Mouse (Mus musculus) CH12.LX (cell line): Measurements from ENCODE around the gene Crtc1. TPM values are rescaled to one million over a fixed set of nuclear protein-coding genes. Genes with fewer than 3 reads are reported as not detected.

Experiments used
- DNase-seq: peaks from one replicate; pipeline ENCODE4 v3.0.0-alpha.2; 2013; ENCODE audit errors: extremely low read depth
- H3K27ac ChIP-seq: 2 replicates; pipeline ENCODE4 v1.5.1; 2012; ENCODE audit warnings: low read depth, mild to moderate bottlenecking, control low read depth, moderate library complexity; ENCODE audit not compliant: insufficient read depth
- H3K27me3 ChIP-seq: replicated peaks from 2 replicates; pipeline ENCODE3; 2012; ENCODE audit warnings: inconsistent platforms
- H3K36me3 ChIP-seq, 2 experiments: replicated peaks in 1 of 2; 2 replicates each; pipeline versions ENCODE3 to v1.6.1; 2012; ENCODE audit warnings: inconsistent platforms in 1 of 2, low read length in 1 of 2, mild to moderate bottlenecking in 1 of 2, mixed read lengths in 1 of 2, moderate library complexity in 1 of 2; ENCODE audit not compliant: control insufficient read depth in 1 of 2, insufficient read depth in 1 of 2
- H3K4me1 ChIP-seq, 2 experiments: 2 replicates each; pipeline ENCODE4 v1.6.1; 2012; ENCODE audit warnings: inconsistent platforms in 1 of 2, moderate library complexity in 1 of 2; ENCODE audit not compliant: insufficient read depth in 2 of 2, control insufficient read depth in 1 of 2
- H3K4me2 ChIP-seq: 2 replicates; pipeline ENCODE4 v1.6.1; 2012; ENCODE audit warnings: low read depth, mild to moderate bottlenecking, control low read depth; ENCODE audit not compliant: poor library complexity, insufficient read depth, severe bottlenecking
- H3K4me3 ChIP-seq, 3 experiments: fragments of 150-350 bp in 1 of 3; sonication (generic) in 1 of 3; replicated peaks in 1 of 3; 2 replicates each; pipeline versions ENCODE3 to v1.5.1; 2011 to 2012; ENCODE audit warnings: low read depth in 2 of 3, low read length in 2 of 3, mild to moderate bottlenecking in 2 of 3, moderate library complexity in 2 of 3, control low read depth in 1 of 3, improper control_type of control experiment in 1 of 3, inconsistent platforms in 1 of 3, mixed read lengths in 1 of 3; ENCODE audit not compliant: poor library complexity in 1 of 3
- H3K79me2 ChIP-seq: replicated peaks from 2 replicates; pipeline ENCODE4 v1.6.1; 2012; ENCODE audit warnings: mild to moderate bottlenecking, moderate library complexity; ENCODE audit not compliant: control insufficient read depth, poor library complexity, insufficient read depth, severe bottlenecking; ENCODE audit errors: extremely low read depth
- H3K9ac ChIP-seq: 2 replicates; pipeline ENCODE4 v1.6.1; 2012; ENCODE audit warnings: low read depth, mild to moderate bottlenecking, control low read depth, moderate library complexity; ENCODE audit not compliant: insufficient read depth
- H3K9me3 ChIP-seq: replicated peaks from 2 replicates; pipeline ENCODE3; 2012; ENCODE audit warnings: low read length, inconsistent platforms, mixed read lengths
- BHLHE40 ChIP-seq: IDR thresholded peaks from 2 replicates; pipeline ENCODE4 v1.6.1; 2011; ENCODE audit warnings: mild to moderate bottlenecking, low read depth, low read length, improper control_type of control experiment
- CHD1 ChIP-seq: IDR thresholded peaks from 2 replicates; pipeline ENCODE4 v1.6.1; 2012; ENCODE audit warnings: low read depth, low read length, improper control_type of control experiment, inconsistent platforms
- CTCF ChIP-seq, 2 experiments: IDR thresholded peaks in 1 of 2; conservative IDR thresholded peaks in 1 of 2; 2 replicates each; pipeline ENCODE4 v1.5.1; 2011 to 2012; ENCODE audit warnings: low read depth in 2 of 2, low read length in 2 of 2, improper control_type of control experiment in 1 of 2, inconsistent platforms in 1 of 2, mild to moderate bottlenecking in 1 of 2, moderate library complexity in 1 of 2
- ELF1 ChIP-seq: IDR thresholded peaks from 2 replicates; pipeline ENCODE4 v1.6.1; 2014; ENCODE audit warnings: low read depth, mild to moderate bottlenecking, inconsistent platforms, low read length, improper control_type of control experiment
- JUN ChIP-seq: IDR thresholded peaks from 2 replicates; pipeline ENCODE4 v1.6.1; 2011; ENCODE audit warnings: low read depth, mild to moderate bottlenecking, low read length, improper control_type of control experiment, moderate library complexity; ENCODE audit not compliant: insufficient read depth
- MAZ ChIP-seq: IDR thresholded peaks from 2 replicates; pipeline ENCODE4 v1.6.1; 2012; ENCODE audit warnings: low read depth, mild to moderate bottlenecking, inconsistent platforms, low read length, improper control_type of control experiment, moderate library complexity
- POLR2A ChIP-seq: IDR thresholded peaks from 2 replicates; pipeline ENCODE4 v1.6.1; 2011; ENCODE audit warnings: low read depth, mild to moderate bottlenecking, improper control_type of control experiment, low read length
- RAD21 ChIP-seq: IDR thresholded peaks from 2 replicates; pipeline ENCODE4 v1.6.1; 2011; ENCODE audit warnings: low read depth, mild to moderate bottlenecking, low read length, improper control_type of control experiment, moderate library complexity
- UBTF ChIP-seq: IDR thresholded peaks from 2 replicates; pipeline ENCODE4 v1.6.1; 2012; ENCODE audit warnings: low read depth, mild to moderate bottlenecking, inconsistent platforms, low read length, improper control_type of control experiment, moderate library complexity
- ZC3H11A ChIP-seq: IDR thresholded peaks from 2 replicates; pipeline ENCODE4 v1.6.1; 2012; ENCODE audit warnings: low read depth, mild to moderate bottlenecking, inconsistent platforms, low read length, improper control_type of control experiment
- ZMIZ1 ChIP-seq: IDR thresholded peaks from 2 replicates; pipeline ENCODE4 v1.6.1; 2012; ENCODE audit warnings: low read depth, mild to moderate bottlenecking, inconsistent platforms, low read length, improper control_type of control experiment
- ZNF384 ChIP-seq: IDR thresholded peaks from 2 replicates; pipeline ENCODE4 v1.6.1; 2012; ENCODE audit warnings: low read depth, low read length, improper control_type of control experiment, inconsistent platforms
- dilution Hi-C: fragments of 300-500 bp; cut with MboI; formaldehyde crosslinking; loops from 2 replicates; pipeline ENCODE4 v1.14.3; 2020; ENCODE audit warnings: low sequenced_read_pairs; ENCODE audit not compliant: extremely low pct_unique_long_range_greater_than_20kb, extremely low pct_ligation_motif_present
- in situ Hi-C: fragments of 300-500 bp; cut with MboI; formaldehyde crosslinking; loops from 3 replicates; pipeline ENCODE4 v1.14.3; 2019; ENCODE audit warnings: low sequenced_read_pairs, low pct_ligation_motif_present, low pct_unique_long_range_greater_than_20kb, mixed read lengths
- polyA plus RNA-seq: library from polyadenylated mRNA; unstranded; fragments of >175 nt; gene quantifications from 2 replicates; pipeline ENCODE4 v1.2.1, GENCODE M21; 2012; ENCODE audit warnings: low read depth; ENCODE audit not compliant: insufficient read length
- total RNA-seq, 2 experiments: library from RNA; depleted of rRNA; stranded (reverse); fragments of 300-350 nt in 1 of 2; fragments of >200 nt in 1 of 2; gene quantifications; 2 replicates each; pipeline ENCODE4 v1.2.3; 2012 to 2014

Gene Crtc1
- total and polyA plus RNA-seq, 3 experiments: 2.0 to 8.6 (median 2.2) TPM

GRCm38 (mm10) chr8:70456996-70457395, 17.6 kb upstream of the Crtc1 start:
- no peak for TF ChIP-seq ELF1
- no peak for TF ChIP-seq RAD21
- in situ Hi-C loops: no loop called here
- Histone ChIP-seq H3K4me2 (no peak overlapping the region), H3K79me2 (no peaks in the 10 kb centered on the region), H3K27ac (no peak overlapping the region), H3K36me3 (peaks cover 9 to 59% of the 10 kb centered on the region in 2 experiments), H3K27me3 (no peaks in the 10 kb centered on the region), H3K4me3 (no peak overlapping the region), H3K4me1 (peaks cover 0 to 7% of the 10 kb centered on the region in 2 experiments; a peak in 1 of 4 replicates), H3K9ac (no peak overlapping the region), H3K9me3 (peaks cover 13% of the 10 kb centered on the region)
- dilution Hi-C loops: no loop called here
- no peak for DNase-seq

GRCm38 (mm10) chr8:70453852-70454251, 14.5 kb upstream of the Crtc1 start:
- H3K79me2 ChIP-seq: no peaks in the 10 kb centered on the region
- peaks cover 8% of the 10 kb centered on the region for H3K9me3 ChIP-seq
- H3K4me2 ChIP-seq: no peak overlapping the region
- peaks cover 19 to 58% of the 10 kb centered on the region in 2 experiments for H3K36me3 ChIP-seq
- in situ Hi-C loops: no loop called here
- no peak for TF ChIP-seq BHLHE40
- no peak for TF ChIP-seq CHD1
- TF ChIP-seq ZC3H11A: no peak
- TF ChIP-seq ELF1: no peak
- TF ChIP-seq ZNF384: no peak
- H3K27me3 ChIP-seq: no peaks in the 10 kb centered on the region
- dilution Hi-C loops: no loop called here
- peaks cover 1 to 16% of the 10 kb centered on the region in 2 experiments; a peak in 3 of 4 replicates for H3K4me1 ChIP-seq
- no peak for DNase-seq
- no peak overlapping the region for H3K27ac ChIP-seq
- no peak overlapping the region for H3K4me3 ChIP-seq
- no peak overlapping the region for H3K9ac ChIP-seq

- dilution Hi-C loops: no loop called here
Observed at GRCm38 (mm10) chr8:70452196-70452966, 13.0 kb upstream of the Crtc1 start.

More at GRCm38 (mm10) chr8:70452196-70452966, 13.0 kb upstream of the Crtc1 start:
- Histone ChIP-seq H3K9me3 (peaks cover 8% of the 10 kb centered on the region), H3K27ac (no peak overlapping the region)
- TF ChIP-seq ZMIZ1 (no peak), JUN (no peak), ZNF384 (no peak), CTCF (conservative IDR thresholded peaks at IDR 0.05 in 1 of 2, IDR thresholded peaks at IDR 0.05 in 1 of 2; ENCODE audit: low read depth in 2 of 2, low read length in 2 of 2) (no peak), MAZ (no peak), BHLHE40 (no peak), UBTF (no peak), POLR2A (no peak), ELF1 (no peak)
- TF ChIP-seq, all 38 proteins: peak for 0
- no peaks in the 10 kb centered on the region for H3K79me2 ChIP-seq
- no peaks in the 10 kb centered on the region for H3K27me3 ChIP-seq
- no peak overlapping the region for H3K4me2 ChIP-seq
- peaks cover 19 to 49% of the 10 kb centered on the region in 2 experiments for H3K36me3 ChIP-seq
- no peak overlapping the region for H3K4me3 ChIP-seq
- DNase-seq: no peak
- peaks cover 3 to 26% of the 10 kb centered on the region in 2 experiments; a peak in 3 of 4 replicates for H3K4me1 ChIP-seq
- in situ Hi-C loops: no loop called here
- H3K9ac ChIP-seq: no peak overlapping the region
